Mouse (Mus musculus) E14TG2a.4 (cell line): ENCODE data around the gene Pcsk4.

Experiments
- CTCF ChIP-seq: conservative IDR thresholded peaks from 2 replicates; pipeline ENCODE4 v1.5.1; 2014; ENCODE audit warnings: low read length
- NANOG ChIP-seq: IDR thresholded peaks from 2 replicates; pipeline ENCODE4 v1.6.1; 2014; ENCODE audit warnings: borderline replicate concordance, low read length, mixed read lengths
- POU5F1 ChIP-seq: IDR thresholded peaks from 2 replicates; pipeline ENCODE4 v1.6.1; 2014; ENCODE audit warnings: low read length, borderline replicate concordance

GRCm38 (mm10) chr10:80314494-80315001 lies 14.8 kb downstream of the Pcsk4 start:
- TF ChIP-seq CTCF (no peak), NANOG (no peak), POU5F1 (no peak)
